Mouse (Mus musculus) testis, adult 2 months (tissue): ENCODE measurements around the gene Crygc. TPM values are rescaled to one million over a fixed set of nuclear protein-coding genes. Genes with fewer than 3 reads are reported as not detected.

Source experiments
- H3K27ac ChIP-seq: fragments of 200-500 bp; 2 replicates; pipeline ENCODE4 v1.5.1; 2012; ENCODE audit warnings: low read depth, low read length; ENCODE audit not compliant: control insufficient read depth, insufficient read depth
- H3K27me3 ChIP-seq: fragments of 200-500 bp; 2 replicates; pipeline ENCODE4 v1.6.1; 2012; ENCODE audit warnings: mild to moderate bottlenecking, low read length, moderate library complexity; ENCODE audit not compliant: control insufficient read depth, insufficient read depth
- H3K36me3 ChIP-seq: fragments of 200-500 bp; 2 replicates; pipeline ENCODE4 v1.6.1; 2012; ENCODE audit warnings: mild to moderate bottlenecking, low read length; ENCODE audit not compliant: control insufficient read depth, insufficient read depth
- H3K4me1 ChIP-seq: fragments of 200-500 bp; 2 replicates; pipeline ENCODE4 v1.6.1; 2012; ENCODE audit warnings: low read length; ENCODE audit not compliant: control insufficient read depth, insufficient read depth
- H3K4me3 ChIP-seq: fragments of 200-500 bp; 2 replicates; pipeline ENCODE4 v1.5.1; 2012; ENCODE audit warnings: low read depth, mild to moderate bottlenecking, low read length, moderate library complexity, mixed read lengths; ENCODE audit not compliant: control insufficient read depth
- CTCF ChIP-seq: fragments of 200-500 bp; IDR thresholded peaks from 2 replicates; pipeline ENCODE4 v1.5.1; 2012; ENCODE audit warnings: low read depth, mild to moderate bottlenecking, inconsistent platforms, low read length, moderate library complexity; ENCODE audit not compliant: control insufficient read depth, insufficient read depth, insufficient replicate concordance
- POLR2A ChIP-seq: fragments of 200-500 bp; IDR thresholded peaks from 2 replicates; pipeline ENCODE4 v1.6.1; 2012; ENCODE audit warnings: low read depth, mild to moderate bottlenecking, inconsistent platforms, low read length, moderate library complexity; ENCODE audit not compliant: control insufficient read depth
- polyA plus RNA-seq: library from polyadenylated mRNA; depleted of rRNA; stranded (reverse); fragments of >200 nt; gene quantifications from 2 replicates; pipeline ENCODE4 v1.2.3, GENCODE M21; 2012

Gene Crygc
- polyA plus RNA-seq, 1 experiment: 0.94 TPM

GRCm38 (mm10) chr1:65090370-65090769, 16.9 kb upstream of the Crygc start:
- Histone ChIP-seq H3K27ac (no peak overlapping the region), H3K4me1 (no peaks in the 10 kb centered on the region), H3K27me3 (no peaks in the 10 kb centered on the region), H3K4me3 (no peak overlapping the region), H3K36me3 (no peaks in the 10 kb centered on the region)
- no peak for TF ChIP-seq POLR2A
- no peak for TF ChIP-seq CTCF

GRCm38 (mm10) chr1:65088567-65089356, 15.3 kb upstream of the Crygc start:
- Histone ChIP-seq H3K4me3 (no peak overlapping the region), H3K36me3 (no peaks in the 10 kb centered on the region), H3K4me1 (no peaks in the 10 kb centered on the region), H3K27ac (no peak overlapping the region), H3K27me3 (no peaks in the 10 kb centered on the region)
- TF ChIP-seq POLR2A: no peak
- no peak for TF ChIP-seq CTCF

GRCm38 (mm10) chr1:65082188-65082587, 8.7 kb upstream of the Crygc start, which contains the start of gene Crygb:
Gene Crygb (minus strand): TSS chr1:65082288.
- no peaks in the 10 kb centered on the region for H3K27me3 ChIP-seq
- H3K4me3 ChIP-seq: no peak within 1 kb of the TSS
- no peaks in the 10 kb centered on the region; the same call in 1 of the 2 replicates for H3K4me1 ChIP-seq
- no peaks in the 10 kb centered on the region for H3K36me3 ChIP-seq
- H3K27ac ChIP-seq: no peak within 1 kb of the TSS
- TF ChIP-seq CTCF: no peak
- no peak for TF ChIP-seq POLR2A

- H3K36me3 ChIP-seq: no peaks in the 10 kb centered on the region
- H3K4me1 ChIP-seq: no peaks in the 10 kb centered on the region; the same call in 1 of the 2 replicates
- H3K4me3 ChIP-seq: no peak overlapping the region
- H3K27ac ChIP-seq: no peak overlapping the region
- TF ChIP-seq CTCF: no peak
- TF ChIP-seq POLR2A: no peak
- no peaks in the 10 kb centered on the region for H3K27me3 ChIP-seq
Measured at GRCm38 (mm10) chr1:65075607-65076006, 2.1 kb upstream of the Crygc start.

GRCm38 (mm10) chr1:65067842-65068241, 5.6 kb downstream of the Crygc start:
- Histone ChIP-seq H3K27me3 (no peaks in the 10 kb centered on the region), H3K4me1 (no peaks in the 10 kb centered on the region; the same call in 1 of the 2 replicates)
- TF ChIP-seq POLR2A (no peak), CTCF (no peak)

GRCm38 (mm10) chr1:65064201-65064600, 9.3 kb downstream of the Crygc start:
- TF ChIP-seq CTCF (no peak), POLR2A (no peak)
- no peak overlapping the region for H3K27ac ChIP-seq

More at GRCm38 (mm10) chr1:65067842-65068241, 5.6 kb downstream of the Crygc start:
- no peaks in the 10 kb centered on the region for H3K36me3 ChIP-seq
- no peak overlapping the region for H3K27ac ChIP-seq
- no peak overlapping the region for H3K4me3 ChIP-seq

GRCm38 (mm10) chr1:65063352-65063751, 10.1 kb downstream of the Crygc start, which contains the start of gene Crygd:
Gene Crygd (minus strand): TSS chr1:65063452.
- Histone ChIP-seq H3K27me3 (no peaks in the 10 kb centered on the region), H3K4me3 (no peak within 1 kb of the TSS), H3K36me3 (no peaks in the 10 kb centered on the region), H3K4me1 (no peaks in the 10 kb centered on the region; the same call in 1 of the 2 replicates), H3K27ac (no peak within 1 kb of the TSS)
- TF ChIP-seq CTCF: no peak
- no peak for TF ChIP-seq POLR2A

More at GRCm38 (mm10) chr1:65064201-65064600, 9.3 kb downstream of the Crygc start:
- no peaks in the 10 kb centered on the region for H3K27me3 ChIP-seq
- H3K4me1 ChIP-seq: no peaks in the 10 kb centered on the region; the same call in 1 of the 2 replicates
- no peak overlapping the region for H3K4me3 ChIP-seq
- no peaks in the 10 kb centered on the region for H3K36me3 ChIP-seq
